Comparison of ENCODE assay signal across 12 mouse cellular contexts in the genomic region with DNA sequence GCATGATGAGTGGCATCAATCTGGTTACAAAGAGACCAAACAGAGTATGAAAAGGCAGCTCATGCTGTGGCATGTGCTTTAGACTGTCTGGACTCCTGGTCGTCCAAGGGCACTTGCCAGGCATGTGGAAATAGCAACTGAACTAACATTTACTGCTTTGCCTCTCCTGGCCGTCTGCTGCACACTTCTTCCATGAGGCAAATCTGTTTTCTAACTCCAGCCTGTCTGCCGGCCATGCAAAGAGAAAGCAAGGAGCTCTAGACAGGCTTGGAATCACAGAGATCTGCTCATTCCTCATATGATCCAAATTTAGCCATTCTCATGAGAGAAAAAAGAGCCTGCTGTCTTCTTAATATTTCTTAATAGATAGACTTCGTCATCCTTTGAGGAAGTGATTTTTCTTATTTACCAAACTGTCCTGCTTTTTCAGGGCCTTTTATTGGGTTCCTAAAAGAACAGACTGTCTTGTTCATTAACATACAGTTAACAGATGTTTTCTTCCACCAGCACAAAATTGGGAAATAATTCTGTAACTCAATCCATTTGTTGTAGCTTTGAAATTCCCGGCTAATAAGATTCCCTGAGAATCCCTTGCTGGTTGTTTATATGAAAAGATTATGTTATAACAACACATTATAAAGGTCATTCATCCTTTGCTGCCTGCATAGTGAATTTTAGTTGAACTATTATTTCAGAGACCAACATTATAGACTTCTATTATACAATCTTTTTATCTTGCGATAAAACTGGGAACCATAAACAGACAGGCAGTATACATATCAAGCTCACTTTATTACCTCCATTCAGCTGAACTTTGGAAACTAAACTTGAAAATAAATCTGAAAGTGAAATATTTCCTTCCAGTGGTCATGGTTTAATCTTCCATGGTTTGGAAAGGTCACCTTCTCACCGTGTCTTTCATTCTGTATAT.
DNase-seq lines count a peak whose midpoint lies in the region; ATAC-seq lines count a peak whose summit lies in the region.
"Had no signal": no experiment of that assay in that cellular context is flagged by ENCODE, and none has a peak within 500 bp of the region (broad histone marks: within the 10 kb centered on the region; RNA-seq: fewer than 3 reads in every experiment).

No protein-coding gene starts in this region.

- no peak overlapping the region for H3K4me3 ChIP-seq in hindbrain, embryonic 13.5 days
- H3K4me3 ChIP-seq in hindbrain, embryonic 14.5 days (replicated peaks; ENCODE audit: low read length), result no peak overlapping the region
- H3K4me3 ChIP-seq: embryonic facial prominence, embryonic 13.5 days; megakaryocyte, embryonic 14.5 days had no signal

- H3K36me3 ChIP-seq in hindbrain, embryonic 13.5 days, result no peaks in the 10 kb centered on the region
- no peaks in the 10 kb centered on the region for H3K36me3 ChIP-seq in hindbrain, embryonic 14.5 days (replicated peaks; ENCODE audit: control insufficient read depth, insufficient read depth)
- H3K36me3 ChIP-seq: embryonic facial prominence, embryonic 13.5 days had no signal

- H3K9me3 ChIP-seq in hindbrain, embryonic 13.5 days, result no peaks in the 10 kb centered on the region
- H3K9me3 ChIP-seq in hindbrain, embryonic 14.5 days (ENCODE audit: control insufficient read depth, low read length), result no peaks in the 10 kb centered on the region
- H3K9me3 ChIP-seq: embryonic facial prominence, embryonic 13.5 days had no signal

- ATAC-seq in hindbrain, embryonic 13.5 days (ENCODE audit: low FRiP score), result no peak
- no peak for ATAC-seq in hindbrain, embryonic 14.5 days (ENCODE audit: low FRiP score)

- no peak overlapping the region for H3K9ac ChIP-seq in hindbrain, embryonic 13.5 days
- H3K9ac ChIP-seq in hindbrain, embryonic 14.5 days, result no peak overlapping the region
- H3K9ac ChIP-seq: embryonic facial prominence, embryonic 13.5 days had no signal

- intact Hi-C loops in heart, postnatal 36 days (cut with DNase I), result no loop called here

- no peak overlapping the region for H3K4me2 ChIP-seq in hindbrain, embryonic 13.5 days
- H3K4me2 ChIP-seq in hindbrain, embryonic 14.5 days (replicated peaks), result no peak overlapping the region
- H3K4me2 ChIP-seq: embryonic facial prominence, embryonic 13.5 days had no signal

- DNase-seq in hindbrain, embryonic 14.5 days (ENCODE audit: low spot score), result no peak
- peak; percentile 3 for DNase-seq in right cerebral cortex, postnatal 14 days
- no peak for DNase-seq in right cerebral cortex, postnatal 25 days
- DNase-seq in heart, postnatal 36 days, result peak; percentile 11 to 49
- peak; percentile 2 for DNase-seq in right cerebral cortex, postnatal 4 days
- no peak for DNase-seq in ovary, postnatal 10 days (ENCODE audit: low spot score)
- DNase-seq in spleen, postnatal 4 days (ENCODE audit: low spot score in 2 of 2), result no peak
- DNase-seq: adrenal gland, postnatal 25 days; thymus, adult 18-20 months had no signal

- no peaks in the 10 kb centered on the region for H3K27me3 ChIP-seq in hindbrain, embryonic 13.5 days
- no peaks in the 10 kb centered on the region for H3K27me3 ChIP-seq in hindbrain, embryonic 14.5 days (ENCODE audit: control insufficient read depth, insufficient read depth, low read length)
- H3K27me3 ChIP-seq: embryonic facial prominence, embryonic 13.5 days; megakaryocyte, embryonic 14.5 days had no signal

- 0 out of 2 replicates have a peak overlapping the region, but pooled peaks have one; percentile 30 for H3K27ac ChIP-seq in hindbrain, embryonic 13.5 days
- H3K27ac ChIP-seq in hindbrain, embryonic 14.5 days, result no peak overlapping the region
- H3K27ac ChIP-seq: embryonic facial prominence, embryonic 13.5 days had no signal

- WGBS in hindbrain, embryonic 13.5 days, result 67% methylated on average over 7 of the region's 7 CpGs
- WGBS in hindbrain, embryonic 14.5 days, result 65% methylated on average over 7 of the region's 7 CpGs

- 0 out of 2 replicates have a peak, but pooled peaks cover 4% of the 10 kb centered on the region for H3K4me1 ChIP-seq in hindbrain, embryonic 13.5 days (replicated peaks)
- no peaks in the 10 kb centered on the region for H3K4me1 ChIP-seq in hindbrain, embryonic 14.5 days (replicated peaks; ENCODE audit: control insufficient read depth, insufficient read depth, low read length)
- H3K4me1 ChIP-seq: embryonic facial prominence, embryonic 13.5 days; megakaryocyte, embryonic 14.5 days had no signal

Comparison
In these comparisons a context has a peak if more than half of its experiments do, and no peak if none do; other contexts are left out.
1. DNase-seq: peak in right cerebral cortex, postnatal 14 days (single experiment), heart, postnatal 36 days (2 of 2) and right cerebral cortex, postnatal 4 days (single experiment); none in hindbrain, embryonic 14.5 days (single experiment), right cerebral cortex, postnatal 25 days (single experiment), ovary, postnatal 10 days (single experiment) and spleen, postnatal 4 days (0 of 2).